Mouse (Mus musculus): ENCODE data around the gene Taar2. TPM values are rescaled to one million over a fixed set of nuclear protein-coding genes. Genes with fewer than 3 reads are reported as not detected.

The Taar2 gene
- polyA plus RNA-seq (2014; fragmentation: Illumina TruSeq; extraction: RNeasy Lipid Tissue Mini Kit (QIAGEN cat#74804); ENCODE audit: low read depth, low replicate concordance), result not detected

GRCm38 (mm10) chr10:23938312-23938711 is at the start of gene Taar2:
TSS of gene Taar2 (plus strand) at chr10:23938572.

GRCm38 (mm10) chr10:23894601-23895349 is 43.6 kb upstream of the Taar2 start, which contains the start of gene Vnn1:
TSS of gene Vnn1 (plus strand) at chr10:23894688.

GRCm38 (mm10) chr10:23920056-23920455 is 18.3 kb upstream of the Taar2 start, which contains the start of gene Taar1:
TSS of gene Taar1 (plus strand) at chr10:23920356.

GRCm38 (mm10) chr10:23949508-23950005 is 11.2 kb downstream of the Taar2 start, which contains the start of gene Taar3:
TSS of gene Taar3 (plus strand) at chr10:23949558.

GRCm38 (mm10) chr10:23960444-23960915 is 22.1 kb downstream of the Taar2 start, which contains the start of gene Taar4:
TSS of gene Taar4 (plus strand) at chr10:23960494.

GRCm38 (mm10) chr10:23970656-23971165 is 32.3 kb downstream of the Taar2 start, which contains the start of gene Taar5:
TSS of gene Taar5 (plus strand) at chr10:23970706.

GRCm38 (mm10) chr10:23985546-23985945 is 47.2 kb downstream of the Taar2 start, which contains the start of gene Taar6:
TSS of gene Taar6 (minus strand) at chr10:23985646.

Other genes with a start within 250 kb of the Taar2 start
- gene Rps12, start 151.3 kb upstream of the Taar2 start, polyA plus RNA-seq (2014; fragmentation: Illumina TruSeq; extraction: RNeasy Lipid Tissue Mini Kit (QIAGEN cat#74804); ENCODE audit: low read depth, low replicate concordance), result 465 TPM
- 42.3 TPM for gene Slc18b1, start 141.6 kb upstream of the Taar2 start, polyA plus RNA-seq (2014; fragmentation: Illumina TruSeq; extraction: RNeasy Lipid Tissue Mini Kit (QIAGEN cat#74804); ENCODE audit: low read depth, low replicate concordance)
- 0.25 TPM for gene Vnn3, start 87.1 kb upstream of the Taar2 start, polyA plus RNA-seq (2014; fragmentation: Illumina TruSeq; extraction: RNeasy Lipid Tissue Mini Kit (QIAGEN cat#74804); ENCODE audit: low read depth, low replicate concordance)
- gene Vnn1, start 43.9 kb upstream of the Taar2 start, polyA plus RNA-seq (2014; fragmentation: Illumina TruSeq; extraction: RNeasy Lipid Tissue Mini Kit (QIAGEN cat#74804); ENCODE audit: low read depth, low replicate concordance), result 2.1 TPM
- gene Taar1, start 18.2 kb upstream of the Taar2 start, polyA plus RNA-seq (2014; fragmentation: Illumina TruSeq; extraction: RNeasy Lipid Tissue Mini Kit (QIAGEN cat#74804); ENCODE audit: low read depth, low replicate concordance), result not detected
- gene Taar3, start 11.0 kb downstream of the Taar2 start, polyA plus RNA-seq (2014; fragmentation: Illumina TruSeq; extraction: RNeasy Lipid Tissue Mini Kit (QIAGEN cat#74804); ENCODE audit: low read depth, low replicate concordance), result not detected
- not detected for gene Taar4, start 21.9 kb downstream of the Taar2 start, polyA plus RNA-seq (2014; fragmentation: Illumina TruSeq; extraction: RNeasy Lipid Tissue Mini Kit (QIAGEN cat#74804); ENCODE audit: low read depth, low replicate concordance)
- gene Taar5, start 32.1 kb downstream of the Taar2 start, polyA plus RNA-seq (2014; fragmentation: Illumina TruSeq; extraction: RNeasy Lipid Tissue Mini Kit (QIAGEN cat#74804); ENCODE audit: low read depth, low replicate concordance), result not detected
- not detected for gene Taar6, start 47.1 kb downstream of the Taar2 start, polyA plus RNA-seq (2014; fragmentation: Illumina TruSeq; extraction: RNeasy Lipid Tissue Mini Kit (QIAGEN cat#74804); ENCODE audit: low read depth, low replicate concordance)
- gene Taar7a, start 54.9 kb downstream of the Taar2 start, polyA plus RNA-seq (2014; fragmentation: Illumina TruSeq; extraction: RNeasy Lipid Tissue Mini Kit (QIAGEN cat#74804); ENCODE audit: low read depth, low replicate concordance), result not detected
- not detected for gene Taar7b, start 61.4 kb downstream of the Taar2 start, polyA plus RNA-seq (2014; fragmentation: Illumina TruSeq; extraction: RNeasy Lipid Tissue Mini Kit (QIAGEN cat#74804); ENCODE audit: low read depth, low replicate concordance)
- not detected for gene Taar7d, start 88.7 kb downstream of the Taar2 start, polyA plus RNA-seq (2014; fragmentation: Illumina TruSeq; extraction: RNeasy Lipid Tissue Mini Kit (QIAGEN cat#74804); ENCODE audit: low read depth, low replicate concordance)
- not detected for gene Taar7e, start 99.0 kb downstream of the Taar2 start, polyA plus RNA-seq (2014; fragmentation: Illumina TruSeq; extraction: RNeasy Lipid Tissue Mini Kit (QIAGEN cat#74804); ENCODE audit: low read depth, low replicate concordance)
- not detected for gene Taar7f, start 110.9 kb downstream of the Taar2 start, polyA plus RNA-seq (2014; fragmentation: Illumina TruSeq; extraction: RNeasy Lipid Tissue Mini Kit (QIAGEN cat#74804); ENCODE audit: low read depth, low replicate concordance)
- not detected for gene Taar8a, start 137.9 kb downstream of the Taar2 start, polyA plus RNA-seq (2014; fragmentation: Illumina TruSeq; extraction: RNeasy Lipid Tissue Mini Kit (QIAGEN cat#74804); ENCODE audit: low read depth, low replicate concordance)
- gene Taar8b, start 153.7 kb downstream of the Taar2 start, polyA plus RNA-seq (2014; fragmentation: Illumina TruSeq; extraction: RNeasy Lipid Tissue Mini Kit (QIAGEN cat#74804); ENCODE audit: low read depth, low replicate concordance), result not detected
- gene Taar8c, start 163.3 kb downstream of the Taar2 start, polyA plus RNA-seq (2014; fragmentation: Illumina TruSeq; extraction: RNeasy Lipid Tissue Mini Kit (QIAGEN cat#74804); ENCODE audit: low read depth, low replicate concordance), result not detected
- not detected for gene Taar9, start 171.0 kb downstream of the Taar2 start, polyA plus RNA-seq (2014; fragmentation: Illumina TruSeq; extraction: RNeasy Lipid Tissue Mini Kit (QIAGEN cat#74804); ENCODE audit: low read depth, low replicate concordance)
- 228 TPM for gene Stx7, start 210.7 kb downstream of the Taar2 start, polyA plus RNA-seq (2014; fragmentation: Illumina TruSeq; extraction: RNeasy Lipid Tissue Mini Kit (QIAGEN cat#74804); ENCODE audit: low read depth, low replicate concordance)

Measured in sigmoid colon, adult 10 weeks (tissue).